14 mouse cellular contexts compared by ENCODE assay signal in the genomic region with DNA sequence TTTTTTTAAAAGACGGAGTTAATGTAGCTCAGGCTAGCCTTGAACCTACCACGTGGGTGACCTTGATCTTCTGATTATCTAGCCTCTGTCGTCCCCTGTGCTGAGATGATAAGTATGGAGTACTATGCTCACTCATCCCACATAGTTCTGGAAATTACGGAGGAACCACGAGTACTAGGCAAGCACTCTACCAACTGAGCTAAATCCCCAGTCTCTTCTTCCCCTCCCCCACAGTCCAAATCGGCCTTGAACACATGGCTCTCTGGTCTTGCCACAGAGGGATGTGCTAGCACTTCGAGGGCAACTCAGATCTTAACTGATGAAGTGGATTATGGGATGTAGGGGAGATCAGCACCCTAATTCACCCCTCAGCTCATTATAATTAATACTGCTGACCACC. TPM values are rescaled to one million over a fixed set of nuclear protein-coding genes. Genes with fewer than 3 reads are reported as not detected.
"Had no signal": no experiment of that assay in that cellular context is flagged by ENCODE, and none has a peak within 500 bp of the region (broad histone marks: within the 10 kb centered on the region; RNA-seq: fewer than 3 reads in every experiment).

No protein-coding gene starts in this region.

- DNase-seq: gastrocnemius, postnatal 14 days; gastrocnemius, postnatal 36 days; heart, adult 11 months; heart, adult 2 months; heart, postnatal 14 days; heart, postnatal 36 days; kidney, adult 11 months; kidney, adult 2 months; kidney, adult 9 months; kidney, postnatal 14 days; kidney, postnatal 36 days; layer of hippocampus, adult 9-11 months; layer of hippocampus, postnatal 36 days; left cerebral cortex, postnatal 4 days had no signal

RNA-seq across cellular contexts. Expression of a gene that starts 28.0 kb away (rescaled TPM):
- total RNA-seq: gastrocnemius, postnatal 14 days; gastrocnemius, postnatal 36 days; heart, adult 2 months; heart, postnatal 14 days; heart, postnatal 36 days had no signal
